Mouse (Mus musculus) lung, postnatal 0 days (tissue): Measurements from ENCODE around the gene Zer1.

Experiments
- CTCF ChIP-seq: IDR thresholded peaks from 2 replicates; pipeline ENCODE4 v1.5.1; 2016; ENCODE audit warnings: antibody characterized with exemption, mild to moderate bottlenecking
- EP300 ChIP-seq: IDR thresholded peaks from 2 replicates; pipeline ENCODE4 v1.6.1; 2016; ENCODE audit warnings: antibody characterized with exemption, mild to moderate bottlenecking, control low read depth

- no peak for TF ChIP-seq CTCF
- no peak for TF ChIP-seq EP300
These were observed 58.1 kb downstream of the Zer1 start for GRCm38 (mm10) chr2:30066046-30066901.
